Mouse (Mus musculus) thymus, postnatal 4 days (tissue): ENCODE results near the gene Trnp1.
A peak's percentile ranks its signal among the peaks of the same experiment; 100 is the strongest.

Experiments used
- DNase-seq: peaks from one replicate; pipeline ENCODE4 v3.0.0; 2021

Trnp1 gene

DNA sequence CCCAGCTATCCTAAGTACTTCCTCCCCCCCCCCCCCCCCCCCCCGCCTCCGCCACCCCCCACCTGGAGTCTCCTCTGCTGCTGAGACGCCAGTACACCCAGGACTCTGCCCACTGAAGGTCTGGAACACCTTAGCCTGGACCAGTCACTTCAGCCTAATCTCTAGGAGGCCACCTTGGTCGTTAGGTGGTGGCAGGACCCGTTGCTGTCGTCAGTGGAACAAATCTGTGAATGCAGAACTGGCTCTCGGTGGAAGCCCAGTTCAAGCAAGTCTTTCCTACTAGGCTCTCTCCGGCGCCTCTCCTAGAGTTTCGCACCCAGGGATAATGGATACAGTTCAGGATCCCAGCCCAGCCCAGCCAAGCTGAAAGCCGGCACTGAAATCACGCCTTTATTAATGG, 4.5 kb downstream of the Trnp1 start:
- no peak for DNase-seq

DNA sequence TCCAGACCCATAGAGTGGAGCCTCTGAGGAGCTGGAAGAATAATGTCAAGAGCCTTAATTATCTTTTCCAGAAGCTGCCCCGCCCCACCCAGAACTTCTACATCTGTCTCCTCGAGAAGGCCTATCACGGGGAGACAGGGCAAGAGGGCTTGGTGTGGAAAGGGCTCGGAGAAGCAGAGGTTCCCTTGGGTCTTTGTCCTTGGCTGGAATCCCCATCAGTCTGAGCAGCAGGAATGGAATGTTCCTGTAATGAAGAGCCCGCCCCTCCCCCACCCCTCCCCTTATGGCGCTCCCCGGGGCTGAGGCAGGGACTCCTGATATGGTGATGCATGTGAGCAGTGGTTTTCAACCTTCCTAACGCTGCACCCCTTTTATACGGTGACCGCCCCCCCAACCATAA, 6.5 kb downstream of the Trnp1 start:
- no peak for DNase-seq

DNA sequence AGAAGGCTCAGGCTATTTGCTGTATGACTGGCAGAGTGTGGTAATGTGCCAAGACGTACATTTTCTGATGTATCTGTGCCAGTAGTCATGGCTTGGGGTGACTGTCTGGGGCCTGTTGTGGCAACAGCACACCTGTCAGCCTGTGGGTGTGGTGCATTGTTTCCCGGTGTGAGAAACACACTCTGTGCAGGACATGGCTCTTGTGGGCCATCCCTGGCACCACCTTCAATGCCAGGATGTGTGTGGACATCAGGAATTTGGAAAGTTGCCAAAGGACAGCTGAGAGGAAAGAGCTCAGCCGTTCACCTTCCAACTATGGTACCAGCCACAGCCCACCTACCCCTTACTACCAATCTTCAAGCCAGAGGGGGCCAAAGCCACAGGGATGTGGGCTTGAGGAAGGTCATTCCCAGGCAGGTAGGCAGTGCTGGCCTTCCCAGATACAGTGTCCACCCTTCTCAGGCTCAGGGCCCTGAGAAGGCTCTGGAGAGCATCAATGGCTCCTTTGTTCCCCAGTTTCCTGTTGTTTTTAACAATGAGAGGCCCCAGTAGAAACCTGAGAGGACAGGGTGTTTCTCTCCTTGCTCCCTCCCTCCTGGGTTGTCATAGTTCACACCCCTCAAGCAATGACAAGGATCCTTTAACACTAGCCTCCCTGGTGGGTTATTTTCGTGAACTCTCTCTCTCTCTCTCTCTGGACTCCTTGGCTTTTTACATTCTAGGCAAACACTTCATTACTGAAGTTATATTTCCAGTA, 8.7 kb downstream of the Trnp1 start:
- no peak for DNase-seq

GRCm38 (mm10) chr4:133488619-133489392, 9.5 kb downstream of the Trnp1 start:
- DNase-seq, result no peak

DNA sequence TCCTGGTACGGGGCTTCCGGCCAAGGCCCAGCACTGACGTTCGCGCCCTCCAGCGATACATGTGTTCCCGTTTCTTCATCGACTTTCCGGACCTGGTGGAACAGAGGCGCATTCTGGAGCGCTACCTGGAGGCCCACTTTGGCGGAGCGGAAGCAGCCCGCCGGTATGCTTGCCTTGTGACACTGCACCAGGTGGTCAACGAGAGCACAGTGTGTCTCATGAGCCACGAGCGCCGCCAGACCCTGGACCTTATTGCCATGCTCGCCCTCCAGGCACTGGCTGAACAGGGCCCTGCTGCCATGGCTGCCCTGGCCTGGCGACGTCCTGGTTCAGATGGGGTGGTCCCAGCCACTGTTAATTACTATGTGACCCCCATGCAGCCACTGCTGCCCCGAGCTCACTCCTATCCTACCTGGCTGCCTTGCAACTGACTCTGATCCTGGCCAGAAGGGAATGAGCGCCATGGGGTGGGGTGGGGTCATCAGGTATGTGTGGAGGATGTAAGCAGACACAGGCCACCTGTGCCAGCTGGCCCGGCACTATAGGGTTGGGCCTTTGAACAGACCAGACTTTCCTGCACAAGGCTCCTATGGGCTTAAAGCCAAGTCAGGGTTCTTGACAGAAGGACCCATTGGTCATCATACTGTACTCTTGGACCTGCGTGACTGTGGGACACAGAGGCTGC, 11.5 kb downstream of the Trnp1 start:
- no peak for DNase-seq

GRCm38 (mm10) chr4:133485691-133486425, 12.5 kb downstream of the Trnp1 start:
- no peak for DNase-seq

- DNase-seq, result no peak
These were observed 13.9 kb downstream of the Trnp1 start for GRCm38 (mm10) chr4:133484266-133485025.

DNA sequence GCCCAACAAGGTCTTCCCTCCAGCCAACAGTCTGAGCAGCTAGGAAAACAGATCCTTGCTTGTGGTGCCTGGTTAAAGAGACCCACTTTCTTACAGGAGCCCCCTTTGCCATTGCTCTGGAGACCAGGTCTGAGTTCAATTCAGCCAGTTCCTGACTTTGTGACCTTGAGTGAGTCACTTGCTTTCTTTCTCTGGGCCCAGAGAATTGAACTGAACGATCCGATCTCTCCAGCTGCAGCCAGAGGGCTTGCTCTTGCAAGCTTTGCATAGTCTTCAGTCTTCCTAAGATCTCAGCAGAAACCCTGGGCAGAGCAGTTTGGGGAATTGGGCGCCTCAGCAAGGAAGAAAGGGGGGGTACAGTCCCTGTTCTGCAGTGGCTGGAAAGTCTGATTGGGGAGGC, 15.9 kb downstream of the Trnp1 start:
- no peak for DNase-seq

DNA sequence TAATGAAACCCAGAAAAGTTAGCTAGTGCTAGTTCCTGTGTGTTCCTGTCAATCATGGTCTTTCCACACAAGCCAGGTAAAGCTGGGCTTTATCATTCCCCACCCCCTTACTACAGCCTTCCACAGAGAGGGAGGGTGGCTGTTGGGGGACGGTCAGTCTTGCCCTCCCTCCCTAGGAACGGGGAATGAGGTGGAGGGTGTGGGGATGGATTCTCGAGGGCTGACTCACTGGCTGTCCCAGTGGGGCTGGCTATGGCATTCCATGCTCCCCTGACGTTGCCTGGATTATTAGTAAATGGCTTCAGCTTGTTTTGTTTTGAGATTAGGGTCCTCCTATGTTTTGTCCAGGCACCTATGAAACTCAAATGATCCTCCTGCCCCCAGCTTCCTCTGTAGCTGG, 16.9 kb downstream of the Trnp1 start:
- no peak for DNase-seq

- no peak for DNase-seq
These were observed 17.6 kb downstream of the Trnp1 start for GRCm38 (mm10) chr4:133480754-133481153.

DNA sequence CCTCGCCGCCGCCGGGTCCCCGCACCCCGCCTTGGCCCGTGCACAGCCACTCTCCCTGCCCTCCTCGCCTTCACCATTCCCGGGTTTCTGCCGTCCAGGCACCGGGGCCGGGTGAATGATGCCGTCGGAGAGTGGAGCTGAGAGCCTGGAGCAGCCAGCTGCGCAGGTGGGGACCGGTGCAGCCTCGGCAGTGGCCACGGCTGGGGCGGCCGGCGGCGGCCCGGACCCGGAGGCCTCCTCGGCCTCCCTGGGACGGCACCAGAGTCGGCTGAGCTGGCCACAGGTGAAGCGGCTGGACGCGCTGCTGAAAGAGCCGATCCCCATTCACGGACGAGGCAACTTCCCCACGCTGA, 18.2 kb downstream of the Trnp1 start:
- no peak for DNase-seq

- peak; percentile 96 for DNase-seq
These were observed 18.7 kb downstream of the Trnp1 start, which contains the start of gene Tent5b for GRCm38 (mm10) chr4:133479458-133480184. Tent5b (plus strand) TSS chr4:133480132.

GRCm38 (mm10) chr4:133473833-133474232, 24.5 kb downstream of the Trnp1 start:
- DNase-seq, result peak; percentile 47

GRCm38 (mm10) chr4:133471135-133471821, 27.1 kb downstream of the Trnp1 start:
- no peak for DNase-seq

- DNase-seq, result no peak
These were observed 29.2 kb downstream of the Trnp1 start for GRCm38 (mm10) chr4:133469122-133469521.

GRCm38 (mm10) chr4:133468080-133468479, 30.3 kb downstream of the Trnp1 start:
- DNase-seq, result peak; percentile 80

DNA sequence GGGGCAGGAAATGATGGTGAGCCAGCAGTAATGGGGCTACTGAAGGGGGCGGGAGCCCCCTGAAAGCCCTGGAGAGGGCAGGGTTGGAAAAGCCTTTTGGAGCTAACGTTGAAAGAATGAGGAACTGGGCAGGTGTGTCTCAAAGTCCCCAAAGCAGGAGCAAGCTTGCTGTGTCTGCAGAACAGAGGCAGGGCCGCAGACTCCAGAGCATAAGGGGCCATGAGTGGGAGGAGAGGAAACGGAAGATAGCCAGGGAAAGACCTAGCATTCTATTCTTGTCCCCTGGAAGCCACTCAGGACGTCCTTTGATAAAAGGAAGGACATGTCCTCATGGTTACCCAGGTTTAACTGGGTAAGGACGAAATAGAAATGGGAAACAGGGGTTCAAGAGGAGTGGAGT, 35.2 kb downstream of the Trnp1 start:
- DNase-seq, result no peak

DNA sequence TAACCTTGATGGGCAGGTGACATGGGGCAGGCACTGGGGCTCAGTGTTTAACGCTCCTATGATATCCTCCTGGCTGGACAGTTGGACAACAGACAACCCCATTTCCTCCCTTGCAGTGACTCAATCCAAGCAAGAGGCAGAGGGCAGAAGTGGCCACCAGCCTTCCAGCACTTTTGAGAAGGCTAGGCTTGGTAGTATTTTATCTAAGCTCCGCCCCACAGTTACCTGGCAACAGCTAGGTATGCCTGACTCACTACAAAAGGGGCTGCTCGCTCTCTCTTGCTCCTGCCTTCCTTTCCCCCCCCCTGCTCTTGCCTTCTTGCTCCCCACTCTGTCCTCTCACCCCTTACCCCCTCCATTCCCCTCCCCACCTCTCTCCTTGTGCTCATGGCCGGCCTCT, 37.0 kb downstream of the Trnp1 start:
- no peak for DNase-seq

DNA sequence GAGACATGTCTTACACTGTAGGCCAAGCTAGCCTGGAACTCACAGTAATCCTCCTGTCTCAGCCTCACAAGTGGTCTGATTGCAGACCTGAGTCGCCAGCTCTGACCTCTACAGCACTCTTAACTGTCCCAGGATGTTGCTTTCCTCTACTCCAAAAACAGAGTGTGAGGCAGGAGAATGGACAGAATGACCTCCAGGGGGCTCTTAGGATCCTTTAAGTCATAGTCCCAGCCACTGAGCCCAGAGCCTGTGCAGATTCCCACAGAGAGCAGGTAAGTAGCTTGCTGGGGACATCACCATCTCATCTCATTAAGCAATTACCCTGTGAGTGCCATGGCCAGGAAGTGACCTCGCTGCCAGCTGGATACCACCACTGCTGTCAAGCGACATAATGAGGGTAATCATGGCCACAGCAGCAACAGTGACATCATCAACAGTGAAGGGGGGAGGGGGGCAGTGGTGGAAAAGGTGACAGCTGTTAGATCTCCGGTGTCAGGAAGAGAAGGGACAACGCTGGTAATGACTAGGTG, 37.5 kb downstream of the Trnp1 start:
- no peak for DNase-seq

GRCm38 (mm10) chr4:133460006-133460405, 38.3 kb downstream of the Trnp1 start:
- no peak for DNase-seq

DNA sequence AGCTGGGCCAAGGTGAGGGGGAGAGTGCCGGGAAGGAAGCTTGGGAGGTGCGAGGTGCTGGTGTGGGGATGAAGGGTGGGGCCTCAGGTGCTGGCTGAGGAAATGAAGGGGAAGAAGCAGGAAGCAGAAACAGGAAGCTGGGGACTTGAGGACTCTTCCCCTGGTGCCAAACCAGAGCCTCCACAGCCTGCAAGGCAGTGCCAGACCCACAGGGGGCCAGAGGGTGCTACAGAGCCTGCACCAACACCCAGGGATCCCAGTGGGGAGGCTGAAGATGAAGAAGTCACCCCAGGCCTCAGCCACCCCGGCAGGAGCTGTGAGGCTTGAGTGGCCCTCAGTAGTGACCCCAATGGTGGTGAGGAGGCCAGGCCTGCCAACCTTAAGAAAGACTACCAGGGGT, 40.3 kb downstream of the Trnp1 start:
- peak; percentile 69 for DNase-seq
